In genomic region chr13:59668501-59669093, GRCm38 (mm10) we compare ENCODE assay signal across 8 mouse cellular contexts. TPM values are rescaled to one million over a fixed set of nuclear protein-coding genes. Genes with fewer than 3 reads are reported as not detected.
DNase-seq lines count a peak whose midpoint lies in the region; ATAC-seq lines count a peak whose summit lies in the region.

No protein-coding gene starts in this region.

- H3K27ac ChIP-seq in neural tube, embryonic 14.5 days (ENCODE audit: low read depth, low read length), result peak overlapping the region; percentile 10; the same call in 1 of the 2 replicates
- peak overlapping the region; percentile 71 for H3K27ac ChIP-seq in kidney, embryonic 16.5 days (ENCODE audit: low read length)

- H3K27me3 ChIP-seq in neural tube, embryonic 14.5 days (ENCODE audit: control insufficient read depth, insufficient read depth, low read length), result no peaks in the 10 kb centered on the region
- H3K27me3 ChIP-seq in kidney, embryonic 16.5 days (ENCODE audit: insufficient read depth, low read length), result no peaks in the 10 kb centered on the region

- no peak overlapping the region for H3K4me3 ChIP-seq in neural tube, embryonic 14.5 days (ENCODE audit: low read depth, low read length)
- H3K4me3 ChIP-seq in kidney, embryonic 16.5 days (ENCODE audit: low read length), result no peak overlapping the region

- intact Hi-C loops in left cerebral cortex, postnatal 36 days (cut with DNase I), result no loop called here

- no peak for DNase-seq in neural tube, embryonic 10.5 days (ENCODE audit: extremely low spot score, low spot score)
- DNase-seq in heart, adult 11 months, result peak; percentile 98
- peak; percentile 33 for DNase-seq in urinary bladder, postnatal 25 days (ENCODE audit: low spot score)
- no peak for DNase-seq in left cerebral cortex, postnatal 36 days (ENCODE audit: low spot score in 2 of 2)
- DNase-seq in ovary, adult 18-20 months (ENCODE audit: low spot score), result no peak

- no peaks in the 10 kb centered on the region for H3K9me3 ChIP-seq in neural tube, embryonic 14.5 days (ENCODE audit: control insufficient read depth, low read length)
- no peaks in the 10 kb centered on the region for H3K9me3 ChIP-seq in kidney, embryonic 16.5 days (ENCODE audit: low read length)

- no peaks in the 10 kb centered on the region for H3K36me3 ChIP-seq in neural tube, embryonic 14.5 days (ENCODE audit: control insufficient read depth, insufficient read depth, low read length)
- peaks cover 5% of the 10 kb centered on the region; the same call in 1 of the 2 replicates for H3K36me3 ChIP-seq in kidney, embryonic 16.5 days (ENCODE audit: insufficient read depth, low read length)

- H3K4me1 ChIP-seq in neural tube, embryonic 14.5 days (ENCODE audit: control insufficient read depth, insufficient read depth, low read length), result peaks cover 10% of the 10 kb centered on the region
- H3K4me1 ChIP-seq in kidney, embryonic 16.5 days (ENCODE audit: insufficient read depth, low read length), result peaks cover 14% of the 10 kb centered on the region

- H3K4me2 ChIP-seq in neural tube, embryonic 14.5 days (ENCODE audit: low read depth, low read length), result no peak overlapping the region
- no peak overlapping the region for H3K4me2 ChIP-seq in kidney, embryonic 16.5 days (replicated peaks; ENCODE audit: low read depth, low read length)

- ATAC-seq in neural tube, embryonic 14.5 days (ENCODE audit: low read depth), result no peak
- peak; percentile 43; the same call in 1 of the 2 replicates for ATAC-seq in kidney, embryonic 16.5 days (ENCODE audit: low FRiP score, low TSS enrichment)
- ATAC-seq in megakaryocyte, adult 5-6 weeks (ENCODE audit: poor library complexity, severe bottlenecking), result peak; percentile 81

- 78% methylated on average over 11 of the region's 11 CpGs for WGBS in neural tube, embryonic 14.5 days
- WGBS in kidney, embryonic 16.5 days, result 36% methylated on average over 11 of the region's 11 CpGs

- H3K9ac ChIP-seq in neural tube, embryonic 14.5 days (replicated peaks; ENCODE audit: low read depth, low read length), result no peak overlapping the region
- no peak overlapping the region for H3K9ac ChIP-seq in kidney, embryonic 16.5 days (replicated peaks; ENCODE audit: low read length)

RNA-seq across cellular contexts. Expression of gene Golm1, which starts 7.0 kb away (rescaled TPM):
- polyA plus RNA-seq in neural tube, embryonic 14.5 days (2014; fragmentation: Nextera tagmentation; extraction: Ambion mirVana), result 21.4 and 30.3 TPM in 2 replicates
- polyA plus RNA-seq in kidney, embryonic 16.5 days (2015; fragmentation: Nextera tagmentation; extraction: Ambion mirVana), result 39.6 and 40.1 TPM in 2 replicates
- total RNA-seq in megakaryocyte, adult 5-6 weeks (2015), result 17.0 and 24.1 TPM in 2 replicates
- 30.2 and 42.0 TPM in 2 replicates for total RNA-seq in megakaryocyte, adult 5-6 weeks (2017)
- 10 to 100 TPM; 17.2 to 20.5 TPM for total RNA-seq in left cerebral cortex, postnatal 36 days (2021)

RNA-seq across cellular contexts. Expression of gene 4921517D22Rik, which starts 25.3 kb away (rescaled TPM):
- polyA plus RNA-seq in neural tube, embryonic 14.5 days (2014; fragmentation: Nextera tagmentation; extraction: Ambion mirVana), result not detected in 2 replicates
- polyA plus RNA-seq in kidney, embryonic 16.5 days (2015; fragmentation: Nextera tagmentation; extraction: Ambion mirVana), result not detected in 2 replicates
- total RNA-seq in megakaryocyte, adult 5-6 weeks (2015), result not detected in 2 replicates
- total RNA-seq in megakaryocyte, adult 5-6 weeks (2017), result not detected in 2 replicates
- not detected for total RNA-seq in left cerebral cortex, postnatal 36 days (2021)

RNA-seq across cellular contexts. Expression of gene Spata31d1a, which starts 41.5 kb away (rescaled TPM):
- polyA plus RNA-seq in neural tube, embryonic 14.5 days (2014; fragmentation: Nextera tagmentation; extraction: Ambion mirVana), result 0.06 and 0.21 TPM in 2 replicates
- not detected in 2 replicates for polyA plus RNA-seq in kidney, embryonic 16.5 days (2015; fragmentation: Nextera tagmentation; extraction: Ambion mirVana)
- total RNA-seq in megakaryocyte, adult 5-6 weeks (2015), result 0.04 and 0.78 TPM in 2 replicates
- total RNA-seq in megakaryocyte, adult 5-6 weeks (2017), result not detected in 2 replicates
- total RNA-seq in left cerebral cortex, postnatal 36 days (2021), result under 1 TPM; 0.12 to 0.25 TPM

RNA-seq across cellular contexts. Expression of gene Spata31d1b, which starts 43.5 kb away (rescaled TPM):
- polyA plus RNA-seq in neural tube, embryonic 14.5 days (2014; fragmentation: Nextera tagmentation; extraction: Ambion mirVana), result not detected in 2 replicates
- not detected in 2 replicates for polyA plus RNA-seq in kidney, embryonic 16.5 days (2015; fragmentation: Nextera tagmentation; extraction: Ambion mirVana)
- not detected in 2 replicates for total RNA-seq in megakaryocyte, adult 5-6 weeks (2015)
- total RNA-seq in megakaryocyte, adult 5-6 weeks (2017), result not detected in 2 replicates
- total RNA-seq in left cerebral cortex, postnatal 36 days (2021), result not detected

Comparison
In these comparisons a context has a peak if more than half of its experiments do, and no peak if none do; other contexts are left out.
1. DNase-seq: peak in heart, adult 11 months (single experiment) and urinary bladder, postnatal 25 days (single experiment); none in neural tube, embryonic 10.5 days (single experiment), left cerebral cortex, postnatal 36 days (0 of 2) and ovary, adult 18-20 months (single experiment).